Mouse (Mus musculus) thymus, postnatal 25 days (tissue): ENCODE data around the gene Iba57.
"Not testable (repeated sequence)": the region's sequence is repeated elsewhere in the genome, so short reads cannot be mapped to it uniquely, and the experiment has no call there.

Source experiments
- DNase-seq: peaks from one replicate; pipeline ENCODE4 v3.0.0; 2022

Gene Iba57

GRCm38 (mm10) chr11:59163255-59164236, at the start of gene Iba57:
Gene Iba57, minus strand, starts transcription at chr11:59163739.
- peak; percentile 95 for DNase-seq

GRCm38 (mm10) chr11:59212892-59213494, 49.5 kb upstream of the Iba57 start:
- DNase-seq, result no peak

- peak; percentile 57 for DNase-seq
Observed at GRCm38 (mm10) chr11:59212320-59212719, 48.8 kb upstream of the Iba57 start.

GRCm38 (mm10) chr11:59211561-59211960, 48.0 kb upstream of the Iba57 start:
- DNase-seq, result not testable (repeated sequence)

GRCm38 (mm10) chr11:59210020-59210419, 46.5 kb upstream of the Iba57 start:
- no peak for DNase-seq

GRCm38 (mm10) chr11:59209580-59209979, 46.0 kb upstream of the Iba57 start:
- no peak for DNase-seq

GRCm38 (mm10) chr11:59209003-59209441, 45.5 kb upstream of the Iba57 start:
- DNase-seq, result peak; percentile 55

GRCm38 (mm10) chr11:59208153-59208831, 44.8 kb upstream of the Iba57 start, which contains the start of gene 2310033P09Rik:
Gene 2310033P09Rik, plus strand, starts transcription at chr11:59208321.
- DNase-seq, result peak; percentile 91

- peak; percentile 93 for DNase-seq
Observed at GRCm38 (mm10) chr11:59202081-59202995, 38.8 kb upstream of the Iba57 start, which contains the start of gene Mrpl55. Gene Mrpl55, plus strand, starts transcription at chr11:59202486.

- DNase-seq, result no peak
Observed at GRCm38 (mm10) chr11:59201216-59202002, 37.9 kb upstream of the Iba57 start.

- DNase-seq, result no peak
Observed at GRCm38 (mm10) chr11:59196230-59196629, 32.7 kb upstream of the Iba57 start.

- no peak for DNase-seq
Observed at GRCm38 (mm10) chr11:59192059-59192386, 28.5 kb upstream of the Iba57 start, which contains the start of gene Guk1. Gene Guk1, minus strand, starts transcription at chr11:59192212.

GRCm38 (mm10) chr11:59191231-59192058, 27.9 kb upstream of the Iba57 start:
- peak; percentile 90 for DNase-seq

- DNase-seq, result no peak
Observed at GRCm38 (mm10) chr11:59187706-59188105, 24.2 kb upstream of the Iba57 start.

- DNase-seq, result no peak
Observed at GRCm38 (mm10) chr11:59185490-59185889, 22.0 kb upstream of the Iba57 start.

- peak; percentile 30 for DNase-seq
Observed at GRCm38 (mm10) chr11:59183821-59184220, 20.3 kb upstream of the Iba57 start.

- DNase-seq, result no peak
Observed at GRCm38 (mm10) chr11:59182864-59183331, 19.4 kb upstream of the Iba57 start, which contains the start of gene Gjc2. Gene Gjc2, minus strand, starts transcription at chr11:59183213.

GRCm38 (mm10) chr11:59176921-59177320, 13.4 kb upstream of the Iba57 start:
- no peak for DNase-seq

GRCm38 (mm10) chr11:59176475-59176874, 12.9 kb upstream of the Iba57 start:
- no peak for DNase-seq
